Mouse (Mus musculus) retina, postnatal 1 day (tissue): ENCODE measurements around the gene Fam187a.

Source experiments
- DNase-seq: peaks from one replicate; pipeline ENCODE4 v3.0.0-alpha.2; 2012

The Fam187a gene

GRCm38 (mm10) chr11:102896641-102897040 is 11.7 kb downstream of the Fam187a start:
- DNase-seq, result no peak

DNA sequence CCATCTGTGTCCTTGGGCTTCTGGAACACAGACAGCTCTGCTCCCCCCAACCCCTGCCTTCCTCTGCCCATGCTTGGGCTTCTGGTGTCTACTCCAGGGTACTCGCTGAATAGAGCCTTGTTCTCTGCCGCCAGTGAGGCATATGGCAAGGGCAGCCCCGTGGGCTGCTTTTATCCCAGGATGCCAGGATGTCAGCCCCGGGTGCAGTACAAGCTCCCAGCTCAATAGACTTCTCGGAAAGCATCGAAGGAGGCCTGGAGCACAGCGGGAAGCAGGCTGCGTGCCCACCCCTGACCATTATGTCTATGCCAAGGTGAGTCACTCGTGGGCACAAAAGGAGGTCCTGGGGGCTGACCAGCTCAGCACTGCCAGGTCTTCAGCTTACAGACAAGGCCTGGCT is 13.4 kb downstream of the Fam187a start:
- peak; percentile 50 for DNase-seq

DNA sequence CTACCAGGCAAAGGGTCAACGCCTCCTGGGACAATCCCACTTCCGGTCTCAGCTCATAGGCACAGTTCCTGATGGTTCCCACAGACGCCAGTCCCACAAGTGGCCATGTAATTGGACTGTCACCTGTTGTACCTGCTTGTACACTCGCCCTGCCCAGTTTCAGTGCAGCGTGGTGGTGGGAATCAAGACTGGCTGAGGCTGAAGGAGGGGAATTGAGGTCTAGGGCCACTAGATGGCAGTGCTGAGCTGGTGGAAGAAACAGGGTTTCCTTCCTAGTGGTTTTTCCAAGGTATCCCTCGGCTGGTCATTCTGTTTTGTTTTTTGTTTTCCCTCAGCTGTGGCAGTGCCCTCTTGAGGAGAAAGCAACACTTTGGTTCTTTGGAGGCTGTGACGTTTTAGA is 15.8 kb downstream of the Fam187a start, which contains the start of gene Gfap:
Gene Gfap (minus strand): TSS at position 150 of the 400 bp plus-strand sequence.
- peak; percentile 91 for DNase-seq

DNA sequence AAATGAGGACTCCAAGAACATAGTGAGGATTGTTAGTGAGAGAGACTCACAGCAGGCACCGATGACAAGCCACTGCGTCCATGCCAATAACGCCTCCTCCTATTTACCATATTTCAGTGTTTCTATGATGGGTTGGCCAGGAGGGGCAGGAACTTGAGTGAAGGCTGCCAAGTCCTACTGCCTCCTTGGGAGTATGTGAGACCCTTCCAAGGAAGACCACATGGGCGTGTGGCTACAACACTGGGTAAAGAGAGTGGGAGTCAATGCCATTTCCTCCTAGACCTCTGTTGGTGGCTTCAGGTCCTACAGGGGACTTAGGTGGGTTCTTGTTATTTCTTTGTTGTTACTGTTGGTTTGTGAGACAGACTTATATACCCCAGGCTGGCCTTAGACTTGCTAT is 16.2 kb downstream of the Fam187a start:
- DNase-seq, result no peak

DNA sequence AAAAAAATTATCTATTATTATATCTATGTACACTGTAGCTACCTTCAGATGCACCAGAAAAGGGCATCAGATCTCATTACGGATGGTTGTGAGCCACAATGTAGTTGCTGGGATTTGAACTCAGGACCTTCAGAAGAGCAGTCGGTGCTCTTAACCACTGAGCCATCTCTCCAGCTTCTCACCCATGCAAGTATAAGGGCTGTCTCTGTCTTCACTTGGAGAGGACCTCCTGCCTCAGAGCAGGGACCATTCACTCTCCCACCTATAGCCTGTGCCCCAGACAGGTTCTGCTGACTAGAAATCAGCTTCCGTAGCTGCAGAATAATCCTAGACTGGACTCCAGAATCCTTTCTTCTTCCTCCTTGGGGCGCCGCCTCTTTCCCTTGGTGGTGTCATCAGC is 17.1 kb downstream of the Fam187a start:
- DNase-seq, result no peak

GRCm38 (mm10) chr11:102903654-102904053 is 18.7 kb downstream of the Fam187a start:
- DNase-seq, result no peak

DNA sequence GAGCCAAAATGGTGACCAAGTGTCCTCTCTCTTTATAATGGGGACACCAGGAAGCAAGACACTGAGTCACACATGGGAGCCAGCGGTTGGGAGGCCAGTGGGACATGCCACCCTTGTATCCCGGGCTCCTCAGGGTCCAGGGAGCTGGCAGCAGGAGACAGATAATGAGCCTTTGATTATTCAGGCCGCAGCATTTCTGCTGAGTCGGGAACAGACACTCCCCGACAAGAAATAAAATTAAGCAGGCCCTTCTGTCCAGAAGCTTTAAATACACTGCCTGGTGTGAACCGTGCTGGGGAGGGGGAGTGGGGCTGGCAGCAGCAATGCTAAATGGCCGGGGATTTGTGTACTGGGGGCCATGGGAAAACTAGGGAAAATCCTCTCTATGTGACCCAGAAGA is 26.4 kb downstream of the Fam187a start:
- no peak for DNase-seq

- no peak for DNase-seq
These were observed 30.4 kb downstream of the Fam187a start for GRCm38 (mm10) chr11:102915380-102915779.

DNA sequence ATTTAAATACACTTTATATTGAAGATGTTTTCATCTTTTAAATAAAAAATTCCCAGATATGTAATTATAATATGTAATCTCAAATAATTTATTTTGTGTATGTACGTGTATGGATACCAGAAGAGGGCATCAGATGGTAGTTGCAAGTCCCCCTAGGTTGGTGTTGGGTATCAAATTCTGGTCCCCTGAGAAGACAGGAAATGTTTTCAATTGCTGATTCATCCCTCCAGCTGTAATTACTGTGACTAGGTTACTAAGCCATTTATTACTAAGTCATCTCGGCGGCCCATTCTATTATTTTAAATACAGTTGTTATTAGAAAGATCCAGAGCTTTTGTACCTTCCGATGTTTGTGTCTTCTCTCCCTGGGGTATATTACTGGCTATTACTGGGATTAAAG is 33.1 kb downstream of the Fam187a start:
- no peak for DNase-seq

DNA sequence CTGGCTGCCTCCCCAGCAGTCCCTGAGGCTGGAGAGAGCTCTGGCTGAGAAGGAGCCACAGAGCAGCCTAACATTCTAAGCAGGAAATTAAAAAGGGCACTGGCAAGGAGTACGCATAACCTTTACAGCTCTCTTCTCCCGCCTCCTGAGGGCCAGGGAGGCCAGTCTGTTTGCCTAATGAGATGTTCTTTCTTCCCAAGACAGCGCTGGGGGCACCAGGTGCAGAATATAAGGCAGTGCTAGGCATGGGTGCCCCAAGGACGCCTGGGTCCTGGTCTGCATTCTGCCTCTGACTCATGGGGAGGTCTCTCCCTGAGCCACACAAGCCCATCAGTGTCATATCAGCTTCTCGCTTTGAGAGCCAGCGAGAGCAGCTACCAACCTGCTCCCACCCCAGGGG is 36.5 kb downstream of the Fam187a start:
- DNase-seq, result no peak

DNA sequence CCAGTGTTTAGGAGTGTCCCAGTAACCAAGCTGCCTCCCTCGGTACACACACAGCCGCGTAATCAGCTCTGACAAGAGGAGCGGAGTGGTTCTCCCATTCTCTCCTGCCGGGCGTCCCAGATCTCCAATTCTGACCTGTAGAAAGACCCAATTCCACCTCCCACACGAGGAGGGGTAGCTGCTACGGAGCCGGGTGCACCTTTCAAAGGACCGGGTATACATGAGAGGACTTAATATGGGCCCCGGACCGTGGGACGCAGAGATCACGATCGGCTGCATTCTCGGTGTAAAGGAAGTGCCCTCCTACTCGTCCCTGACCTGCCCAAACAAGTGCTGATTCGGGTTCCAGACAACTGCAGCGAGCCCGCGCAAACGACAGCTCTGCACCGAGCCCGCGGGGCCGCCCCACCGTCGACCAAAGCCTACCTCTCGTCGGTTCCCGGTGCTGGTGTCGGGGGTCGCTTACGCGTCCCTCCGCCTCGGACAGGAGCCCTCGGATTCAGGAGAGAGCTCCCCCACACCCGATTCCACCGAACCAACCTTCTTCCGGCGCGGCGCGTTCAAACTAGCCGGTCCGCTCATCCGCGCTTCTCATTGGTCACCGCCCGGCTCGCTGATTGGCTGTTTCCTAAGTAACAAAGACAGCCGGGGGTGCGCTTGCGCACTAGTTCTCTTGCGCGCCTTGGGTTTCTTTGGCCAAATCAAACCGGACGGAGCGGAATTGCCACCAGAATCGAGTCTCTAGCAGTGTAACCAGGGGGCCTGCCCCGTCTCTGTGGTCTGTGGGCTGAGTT is 39.8 kb downstream of the Fam187a start, which contains the start of gene Kif18b:
Gene Kif18b (minus strand): TSS at position 568 of the 794 bp plus-strand sequence.
- DNase-seq, result peak; percentile 98

DNA sequence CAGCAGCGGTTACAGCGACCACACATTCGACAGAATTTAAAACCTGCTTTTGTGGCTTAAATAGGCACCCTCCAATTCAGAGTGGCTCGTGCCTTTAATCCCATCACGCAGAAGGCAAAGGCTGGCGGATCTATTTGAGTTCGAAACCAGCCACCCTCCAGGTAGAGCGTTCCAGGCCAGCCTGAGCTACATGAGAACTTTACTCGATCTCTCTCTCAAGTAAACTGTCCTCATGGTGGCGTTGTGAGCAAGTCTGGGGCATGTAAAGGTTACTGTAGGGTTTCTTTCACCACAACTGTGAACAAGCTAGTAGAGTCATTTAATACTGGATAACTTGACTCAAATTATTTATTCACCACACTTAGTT is 40.4 kb downstream of the Fam187a start:
- no peak for DNase-seq

DNA sequence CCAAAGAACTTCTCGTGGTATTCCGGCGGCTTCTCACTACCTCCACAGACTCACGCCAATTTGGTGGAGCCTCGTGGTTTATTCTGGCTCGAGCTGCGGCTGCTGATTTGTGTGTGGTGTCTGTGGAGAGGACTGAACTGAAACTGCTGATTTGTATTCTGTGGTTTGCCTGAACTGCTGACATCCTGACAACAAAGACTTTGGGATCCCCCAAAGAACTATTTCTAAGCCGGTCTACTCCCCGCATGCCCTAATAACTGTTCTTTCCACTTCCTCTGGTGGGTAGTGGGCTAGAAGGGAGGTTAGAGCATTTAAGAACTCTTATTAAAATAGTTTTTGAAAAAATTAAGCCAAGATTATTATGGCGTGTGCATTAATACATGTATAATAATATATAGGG is 45.7 kb downstream of the Fam187a start:
- DNase-seq, result no peak

GRCm38 (mm10) chr11:102936272-102936671 is 51.3 kb downstream of the Fam187a start:
- DNase-seq, result no peak
